Comparison of ENCODE assay signal across 9 mouse cellular contexts in the genomic region with DNA sequence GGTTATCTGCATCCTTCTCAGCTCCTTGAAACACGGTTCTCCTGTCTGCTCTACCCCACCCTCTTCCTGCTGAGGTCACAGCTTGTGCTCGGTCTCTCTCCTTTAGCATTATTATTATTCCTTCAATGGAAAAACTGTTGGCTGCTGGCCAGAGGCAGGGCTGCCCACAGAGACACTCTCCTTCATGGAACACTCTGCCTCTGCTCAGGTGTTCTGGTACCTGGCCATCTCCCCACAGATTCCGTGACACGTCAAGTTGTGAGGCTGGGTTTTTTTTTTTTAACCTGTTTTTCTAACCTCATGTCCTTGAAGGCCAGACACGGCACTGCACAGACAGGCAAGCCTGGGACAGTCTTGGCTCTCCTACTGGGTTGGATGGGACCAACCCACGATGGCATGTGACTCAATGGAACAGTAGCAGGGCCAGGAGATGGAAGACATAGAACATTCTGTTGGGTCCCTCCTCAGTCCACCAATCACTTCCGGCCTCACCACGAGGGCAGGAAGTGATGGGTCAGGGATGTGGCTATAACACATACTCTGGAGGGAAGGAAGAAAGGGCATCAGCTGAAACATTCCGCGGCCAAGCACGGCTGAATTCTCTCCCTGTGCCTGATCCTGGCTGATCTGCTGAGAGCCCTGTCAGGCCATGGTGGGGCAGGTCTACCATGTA. TPM values are rescaled to one million over a fixed set of nuclear protein-coding genes. Genes with fewer than 3 reads are reported as not detected.
DNase-seq lines count a peak whose midpoint lies in the region; ATAC-seq and TF ChIP-seq lines count a peak whose summit lies in the region.
"Had no signal": no experiment of that assay in that cellular context is flagged by ENCODE, and none has a peak within 500 bp of the region (broad histone marks: within the 10 kb centered on the region; RNA-seq: fewer than 3 reads in every experiment).

No protein-coding gene starts in this region.

- DNase-seq in midbrain, embryonic 11.5 days (ENCODE audit: low spot score, missing footprints), result no peak
- peak; percentile 57 to 61 for DNase-seq in heart, postnatal 14 days
- DNase-seq in liver, embryonic 13.5 days, result no peak
- DNase-seq in MN1 (ENCODE audit: low spot score), result no peak
- DNase-seq in cerebellum, postnatal 25 days, result no peak
- no peak for DNase-seq in B cell, adult 2 months

- H3K4me3 ChIP-seq in midbrain, embryonic 12.5 days, result no peak overlapping the region
- no peak overlapping the region for H3K4me3 ChIP-seq in midbrain, embryonic 11.5 days (ENCODE audit: low read depth, low read length)
- H3K4me3 ChIP-seq in liver, embryonic 13.5 days (replicated peaks), result no peak overlapping the region
- no peak overlapping the region for H3K4me3 ChIP-seq in small intestine, adult 2 months (ENCODE audit: low read depth, low read length)

- WGBS in midbrain, embryonic 12.5 days, result 78% methylated on average over 11 of the region's 11 CpGs
- 78% methylated on average over 11 of the region's 11 CpGs for WGBS in midbrain, embryonic 11.5 days
- 34% methylated on average over 11 of the region's 11 CpGs for WGBS in liver, embryonic 13.5 days (ENCODE audit: insufficient replicate concordance)
- WGBS in small intestine, adult 2 months, result 37% methylated on average over 11 of the region's 11 CpGs

- no peak for TF ChIP-seq POLR2A in small intestine, adult 2 months (IDR thresholded peaks at IDR 0.05; ENCODE audit: low read depth, low read length)

- peak overlapping the region; percentile 56 for H3K27ac ChIP-seq in midbrain, embryonic 12.5 days (replicated peaks)
- no peak overlapping the region for H3K27ac ChIP-seq in midbrain, embryonic 11.5 days (ENCODE audit: low read depth, low read length)
- peak overlapping the region; percentile 18; the same call in 1 of the 2 replicates for H3K27ac ChIP-seq in liver, embryonic 13.5 days
- peak overlapping the region; percentile 52 for H3K27ac ChIP-seq in small intestine, adult 2 months (ENCODE audit: insufficient read depth, low read depth, low read length)

- intact Hi-C loops in heart, postnatal 14 days (cut with DNase I), result no loop called here

- H3K4me2 ChIP-seq in midbrain, embryonic 12.5 days (replicated peaks), result peak overlapping the region; percentile 71
- H3K4me2 ChIP-seq in midbrain, embryonic 11.5 days, result no peak overlapping the region; the same call in 1 of the 2 replicates
- 0 out of 2 replicates have a peak overlapping the region, but pooled peaks have one; percentile 23 for H3K4me2 ChIP-seq in liver, embryonic 13.5 days

- peaks cover 49% of the 10 kb centered on the region for H3K36me3 ChIP-seq in midbrain, embryonic 12.5 days
- H3K36me3 ChIP-seq in midbrain, embryonic 11.5 days (ENCODE audit: control insufficient read depth, insufficient read depth, low read length), result peaks cover 5% of the 10 kb centered on the region; the same call in 1 of the 2 replicates
- no peaks in the 10 kb centered on the region for H3K36me3 ChIP-seq in liver, embryonic 13.5 days
- no peaks in the 10 kb centered on the region for H3K36me3 ChIP-seq in small intestine, adult 2 months (ENCODE audit: control insufficient read depth, insufficient read depth, low read length)

- no peak for TF ChIP-seq CTCF in small intestine, adult 2 months (IDR thresholded peaks at IDR 0.05; ENCODE audit: extremely low read depth, insufficient read length, insufficient replicate concordance, low read depth, low read length)

- no peak overlapping the region for H3K9ac ChIP-seq in midbrain, embryonic 12.5 days (replicated peaks)
- H3K9ac ChIP-seq in midbrain, embryonic 11.5 days (ENCODE audit: low read length), result no peak overlapping the region
- H3K9ac ChIP-seq in liver, embryonic 13.5 days, result no peak overlapping the region

- ATAC-seq in midbrain, embryonic 12.5 days (ENCODE audit: low FRiP score, low read depth), result no peak
- no peak for ATAC-seq in midbrain, embryonic 11.5 days (ENCODE audit: low FRiP score)
- ATAC-seq in liver, embryonic 13.5 days (ENCODE audit: low read depth), result no peak

- H3K4me1 ChIP-seq in midbrain, embryonic 12.5 days, result peaks cover 88% of the 10 kb centered on the region
- H3K4me1 ChIP-seq in midbrain, embryonic 11.5 days (ENCODE audit: control insufficient read depth, insufficient read depth, low read length), result peaks cover 73% of the 10 kb centered on the region
- peaks cover 81% of the 10 kb centered on the region for H3K4me1 ChIP-seq in liver, embryonic 13.5 days (replicated peaks)
- H3K4me1 ChIP-seq in small intestine, adult 2 months (ENCODE audit: control insufficient read depth, insufficient read depth, insufficient read length, low read length), result peaks cover 57% of the 10 kb centered on the region

- H3K27me3 ChIP-seq in midbrain, embryonic 12.5 days, result peaks cover under 1% of the 10 kb centered on the region; the same call in 1 of the 2 replicates
- H3K27me3 ChIP-seq in midbrain, embryonic 11.5 days (ENCODE audit: control insufficient read depth, insufficient read depth, low read length), result no peaks in the 10 kb centered on the region
- H3K27me3 ChIP-seq in liver, embryonic 13.5 days, result peaks cover 39% of the 10 kb centered on the region
- H3K27me3 ChIP-seq in small intestine, adult 2 months (ENCODE audit: control insufficient read depth, insufficient read depth, low read length), result no peaks in the 10 kb centered on the region

- H3K9me3 ChIP-seq in midbrain, embryonic 12.5 days, result no peaks in the 10 kb centered on the region
- no peaks in the 10 kb centered on the region for H3K9me3 ChIP-seq in midbrain, embryonic 11.5 days (ENCODE audit: control insufficient read depth, low read length)
- H3K9me3 ChIP-seq in liver, embryonic 13.5 days (replicated peaks), result no peaks in the 10 kb centered on the region

RNA-seq across cellular contexts. Expression of a gene that starts 18.5 kb away (rescaled TPM):
- 53.5 and 56.2 TPM in 2 replicates for polyA plus RNA-seq in midbrain, embryonic 12.5 days (2016; fragmentation: Nextera tagmentation; extraction: Ambion mirVana)
- 40.8 and 47.5 TPM in 2 replicates for polyA plus RNA-seq in midbrain, embryonic 11.5 days (2014; fragmentation: Nextera tagmentation; extraction: Ambion mirVana)
- 10 to 100 TPM; 43.8 to 49.4 TPM for total RNA-seq in heart, postnatal 14 days (2021)
- 1.5 and 1.6 TPM in 2 replicates for polyA plus RNA-seq in liver, embryonic 13.5 days (2015; fragmentation: Nextera tagmentation; extraction: Ambion mirVana)
- 19.6 and 21.6 TPM in 2 replicates for polyA plus RNA-seq in small intestine, adult 2 months (2012; rRNA removed)
- total RNA-seq: MEL had no signal

RNA-seq across cellular contexts. Expression of a gene that starts 53.0 kb away (rescaled TPM):
- polyA plus RNA-seq in midbrain, embryonic 12.5 days (2016; fragmentation: Nextera tagmentation; extraction: Ambion mirVana), result 29.3 and 33.3 TPM in 2 replicates
- polyA plus RNA-seq in midbrain, embryonic 11.5 days (2014; fragmentation: Nextera tagmentation; extraction: Ambion mirVana), result 28.2 and 29.8 TPM in 2 replicates
- total RNA-seq in heart, postnatal 14 days (2021), result 10 to 100 TPM; 37.4 to 40.5 TPM
- 6.9 and 8.5 TPM in 2 replicates for polyA plus RNA-seq in liver, embryonic 13.5 days (2015; fragmentation: Nextera tagmentation; extraction: Ambion mirVana)
- 72.4 and 105 TPM in 2 replicates for polyA plus RNA-seq in small intestine, adult 2 months (2012; rRNA removed)

Comparison
In these comparisons a context has a peak if more than half of its experiments do, and no peak if none do; other contexts are left out.
1. DNase-seq: peak in heart, postnatal 14 days (2 of 2); none in midbrain, embryonic 11.5 days (single experiment), liver, embryonic 13.5 days (single experiment), MN1 (single experiment), cerebellum, postnatal 25 days (0 of 2) and B cell, adult 2 months (0 of 2).